ENCODE assay signal across 8 mouse cellular contexts in the genomic region with DNA sequence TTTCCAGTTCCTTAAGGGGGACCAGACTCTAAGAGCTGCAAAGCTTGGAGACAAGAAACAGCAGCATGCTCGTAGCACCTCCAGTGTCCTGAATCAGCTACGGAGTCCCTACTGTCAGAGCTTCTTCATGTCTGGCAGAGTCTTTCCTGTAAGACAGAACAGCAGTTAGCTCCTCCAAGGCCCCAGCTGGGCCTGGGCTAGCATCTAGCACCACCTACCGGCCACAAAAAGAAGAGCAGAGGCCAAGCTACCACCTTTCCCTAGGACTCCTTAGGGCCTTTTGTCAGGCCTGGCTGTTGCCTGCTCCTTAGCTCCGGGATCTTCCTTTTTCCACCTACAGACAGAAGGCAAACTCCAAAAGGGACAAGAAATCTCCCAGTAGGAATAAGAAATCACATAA.
DNase-seq lines count a peak whose midpoint lies in the region; ATAC-seq lines count a peak whose summit lies in the region.

No protein-coding gene starts in this region.

- ATAC-seq in heart, embryonic 12.5 days (ENCODE audit: insufficient number of reproducible peaks, low FRiP score) = no peak
- ATAC-seq in forebrain, embryonic 15.5 days (replicated peaks) = peak; percentile 78
- peak; percentile 71; the same call in 1 of the 2 replicates for ATAC-seq in midbrain, embryonic 12.5 days (ENCODE audit: low FRiP score, low read depth)

- peak; percentile 44 to 70 for DNase-seq in heart, adult 18-20 months
- DNase-seq in cerebellum, adult 11-12 months = peak; percentile 76
- DNase-seq in induced T-regulatory cell, adult 2 months (ENCODE audit: low read depth) = peak; percentile 71
- peak; percentile 69 to 75 for DNase-seq in left cerebral cortex, postnatal 14 days (ENCODE audit: low spot score in 2 of 2)
- peak; percentile 3 for DNase-seq in spleen, adult 12 weeks (ENCODE audit: low spot score)

- no peak overlapping the region for H3K27ac ChIP-seq in heart, embryonic 12.5 days (ENCODE audit: poor library complexity, severe bottlenecking)
- no peak overlapping the region for H3K27ac ChIP-seq in forebrain, embryonic 15.5 days (replicated peaks)
- no peak overlapping the region for H3K27ac ChIP-seq in midbrain, embryonic 12.5 days (replicated peaks)

- H3K4me3 ChIP-seq in heart, embryonic 12.5 days = no peak overlapping the region
- H3K4me3 ChIP-seq in forebrain, embryonic 15.5 days = no peak overlapping the region
- H3K4me3 ChIP-seq in midbrain, embryonic 12.5 days = no peak overlapping the region

- no peak overlapping the region for H3K9ac ChIP-seq in heart, embryonic 12.5 days
- no peak overlapping the region for H3K9ac ChIP-seq in forebrain, embryonic 15.5 days (replicated peaks)
- H3K9ac ChIP-seq in midbrain, embryonic 12.5 days (replicated peaks) = no peak overlapping the region

- peaks cover 71% of the 10 kb centered on the region for H3K27me3 ChIP-seq in heart, embryonic 12.5 days (replicated peaks)
- H3K27me3 ChIP-seq in forebrain, embryonic 15.5 days = no peaks in the 10 kb centered on the region
- peaks cover 34% of the 10 kb centered on the region for H3K27me3 ChIP-seq in midbrain, embryonic 12.5 days

- no peaks in the 10 kb centered on the region for H3K4me1 ChIP-seq in heart, embryonic 12.5 days (replicated peaks)
- peaks cover 30% of the 10 kb centered on the region for H3K4me1 ChIP-seq in forebrain, embryonic 15.5 days
- H3K4me1 ChIP-seq in midbrain, embryonic 12.5 days = peaks cover 18% of the 10 kb centered on the region

- H3K9me3 ChIP-seq in heart, embryonic 12.5 days (replicated peaks) = no peaks in the 10 kb centered on the region
- no peaks in the 10 kb centered on the region for H3K9me3 ChIP-seq in forebrain, embryonic 15.5 days
- H3K9me3 ChIP-seq in midbrain, embryonic 12.5 days = no peaks in the 10 kb centered on the region

- no peaks in the 10 kb centered on the region for H3K36me3 ChIP-seq in heart, embryonic 12.5 days
- H3K36me3 ChIP-seq in forebrain, embryonic 15.5 days = no peaks in the 10 kb centered on the region
- no peaks in the 10 kb centered on the region for H3K36me3 ChIP-seq in midbrain, embryonic 12.5 days

- intact Hi-C loops in left cerebral cortex, postnatal 14 days (cut with DNase I) = loop anchor here (5.0 kb wide), 1 partner anchor 171 kb away; no protein-coding TSS in a partner anchor

- no peak overlapping the region for H3K4me2 ChIP-seq in heart, embryonic 12.5 days
- no peak overlapping the region for H3K4me2 ChIP-seq in forebrain, embryonic 15.5 days (replicated peaks)
- no peak overlapping the region for H3K4me2 ChIP-seq in midbrain, embryonic 12.5 days (replicated peaks)

- 8% methylated on average over 4 of the region's 4 CpGs for WGBS in heart, embryonic 12.5 days
- 4% methylated on average over 4 of the region's 4 CpGs for WGBS in forebrain, embryonic 15.5 days
- WGBS in midbrain, embryonic 12.5 days = 6% methylated on average over 4 of the region's 4 CpGs

Comparison
In these comparisons a context has a peak if more than half of its experiments do, and no peak if none do; other contexts are left out.
1. DNase-seq: peak in every context shown above with its lines; median percentile 76 in cerebellum, adult 11-12 months; 72 in left cerebral cortex, postnatal 14 days; 71 in induced T-regulatory cell, adult 2 months; 57 in heart, adult 18-20 months; 3 in spleen, adult 12 weeks.